Mouse (Mus musculus) lung, embryonic 14.5 days (tissue): ENCODE data around the gene Ric8b. TPM values are rescaled to one million over a fixed set of nuclear protein-coding genes. Genes with fewer than 3 reads are reported as not detected.

Source experiments
- ATAC-seq: fragments of 200-750 bp; cut with Nextera tagmentation; 2 replicates; pipeline ENCODE4 v1.8.0; 2017; ENCODE audit warnings: mild to moderate bottlenecking, moderate TSS enrichment, moderate library complexity; ENCODE audit not compliant: insufficient read depth
- DNase-seq: peaks from one replicate; pipeline ENCODE4 v3.0.0-alpha.2; 2015
- H3K27ac ChIP-seq: fragments of 300-500 bp; sonication (generic); 2 replicates; pipeline ENCODE4 v1.5.1; 2014; ENCODE audit warnings: low read depth, mild to moderate bottlenecking, moderate library complexity
- H3K27me3 ChIP-seq: fragments of 300-500 bp; sonication (generic); 2 replicates; pipeline ENCODE4 v1.6.1; 2014; ENCODE audit warnings: low read length, control low read depth; ENCODE audit not compliant: insufficient read depth
- H3K36me3 ChIP-seq: fragments of 300-500 bp; sonication (generic); 2 replicates; pipeline ENCODE4 v1.6.1; 2014; ENCODE audit warnings: control low read depth; ENCODE audit not compliant: insufficient read depth
- H3K4me1 ChIP-seq: fragments of 300-500 bp; sonication (generic); 2 replicates; pipeline ENCODE4 v1.6.1; 2014; ENCODE audit warnings: antibody characterized with exemption, control low read depth; ENCODE audit not compliant: insufficient read depth
- H3K4me2 ChIP-seq: fragments of 300-500 bp; sonication (generic); 2 replicates; pipeline ENCODE4 v1.6.1; 2014; ENCODE audit warnings: mild to moderate bottlenecking
- H3K4me3 ChIP-seq: fragments of 300-500 bp; sonication (generic); 2 replicates; pipeline ENCODE4 v1.5.1; 2014; ENCODE audit warnings: low read depth, low read length
- H3K9ac ChIP-seq: fragments of 300-500 bp; sonication (generic); 2 replicates; pipeline ENCODE4 v1.6.1; 2014
- H3K9me3 ChIP-seq: fragments of 300-500 bp; sonication (generic); 2 replicates; pipeline ENCODE4 v1.6.1; 2016; ENCODE audit warnings: low read depth, low read length, control low read depth
- CTCF ChIP-seq: IDR thresholded peaks from 2 replicates; pipeline ENCODE4 v1.5.1; 2016; ENCODE audit warnings: antibody characterized with exemption, low read depth
- WGBS: fragments of 180-500 bp; shearing (Covaris S2); extraction: QIAGEN DNeasy Blood & Tissue Kit; methylation state at CpG from one replicate; pipeline ENCODE4 v1.1.7; 2014; 5-methylcytosine and 5-hydroxymethylcytosine counted together
- polyA plus RNA-seq: library from polyadenylated mRNA; unstranded; fragments of >200 nt; fragmentation: Nextera tagmentation; extraction: Ambion mirVana; gene quantifications from 2 replicates; pipeline ENCODE4 v1.2.1, GENCODE M21; 2014

Gene Ric8b
- polyA plus RNA-seq, 1 experiment from 2014 or later = 18.6 TPM

GRCm38 (mm10) chr10:84945692-84946091 is 28.3 kb downstream of the Ric8b start:
- H3K4me1 ChIP-seq = 0 out of 2 replicates have a peak, but pooled peaks cover 8% of the 10 kb centered on the region
- H3K9ac ChIP-seq = no peak overlapping the region
- no peaks in the 10 kb centered on the region for H3K9me3 ChIP-seq
- TF ChIP-seq CTCF = peak; percentile 35; the same call in 1 of the 2 replicates
- no peak overlapping the region for H3K27ac ChIP-seq
- H3K36me3 ChIP-seq = peaks cover 13% of the 10 kb centered on the region
- no peak overlapping the region for H3K4me2 ChIP-seq
- DNase-seq (peak; percentile 11), ATAC-seq (no peak)
- H3K27me3 ChIP-seq = no peaks in the 10 kb centered on the region
- 92% methylated on average over 3 of the region's 3 CpGs for WGBS
- no peak overlapping the region for H3K4me3 ChIP-seq

- ATAC-seq (no peak), DNase-seq (peak; percentile 37)
- H3K36me3 ChIP-seq = peaks cover 20% of the 10 kb centered on the region
- no peak overlapping the region for H3K4me2 ChIP-seq
- no peak overlapping the region for H3K4me3 ChIP-seq
- WGBS = 25% methylated on average over 8 of the region's 8 CpGs
- no peak overlapping the region for H3K9ac ChIP-seq
- peak overlapping the region; percentile 33; the same call in 1 of the 2 replicates for H3K27ac ChIP-seq
- H3K27me3 ChIP-seq = no peaks in the 10 kb centered on the region
- TF ChIP-seq CTCF = no peak
- H3K4me1 ChIP-seq = 0 out of 2 replicates have a peak, but pooled peaks cover 8% of the 10 kb centered on the region
- H3K9me3 ChIP-seq = no peaks in the 10 kb centered on the region
Observed at GRCm38 (mm10) chr10:84948970-84949683, 31.7 kb downstream of the Ric8b start.

- Histone ChIP-seq H3K4me2 (no peak overlapping the region), H3K4me3 (no peak overlapping the region), H3K4me1 (0 out of 2 replicates have a peak, but pooled peaks cover 8% of the 10 kb centered on the region), H3K27me3 (no peaks in the 10 kb centered on the region), H3K36me3 (peaks cover 20% of the 10 kb centered on the region), H3K9me3 (no peaks in the 10 kb centered on the region), H3K27ac (peak overlapping the region; percentile 33; the same call in 1 of the 2 replicates), H3K9ac (no peak overlapping the region)
- no peak for TF ChIP-seq CTCF
- WGBS = 32% methylated on average over 3 of the region's 3 CpGs
- DNase-seq (peak; percentile 74), ATAC-seq (peak; percentile 90)
Observed at GRCm38 (mm10) chr10:84949684-84950010, 32.2 kb downstream of the Ric8b start.

- TF ChIP-seq CTCF = no peak
- H3K36me3 ChIP-seq = peaks cover 20% of the 10 kb centered on the region
- H3K4me1 ChIP-seq = 0 out of 2 replicates have a peak, but pooled peaks cover 8% of the 10 kb centered on the region
- no peak overlapping the region for H3K4me2 ChIP-seq
- no peak overlapping the region for H3K4me3 ChIP-seq
- ATAC-seq = no peak
- H3K9ac ChIP-seq = no peak overlapping the region
- H3K27ac ChIP-seq = no peak overlapping the region
- no peaks in the 10 kb centered on the region for H3K27me3 ChIP-seq
- H3K9me3 ChIP-seq = no peaks in the 10 kb centered on the region
- DNase-seq = no peak
- 74% methylated on average over 4 of the region's 4 CpGs for WGBS
Observed at GRCm38 (mm10) chr10:84950384-84950783, 33.0 kb downstream of the Ric8b start.

GRCm38 (mm10) chr10:84954236-84954635 is 36.8 kb downstream of the Ric8b start:
- Histone ChIP-seq H3K9ac (no peak overlapping the region), H3K9me3 (no peaks in the 10 kb centered on the region), H3K4me2 (no peak overlapping the region), H3K36me3 (peaks cover 11% of the 10 kb centered on the region; the same call in 1 of the 2 replicates), H3K27ac (no peak overlapping the region), H3K4me3 (no peak overlapping the region), H3K27me3 (no peaks in the 10 kb centered on the region), H3K4me1 (0 out of 2 replicates have a peak, but pooled peaks cover 8% of the 10 kb centered on the region)
- TF ChIP-seq CTCF = no peak
- no peak for ATAC-seq
- 90% methylated on average over 10 of the region's 10 CpGs for WGBS
- DNase-seq = no peak

GRCm38 (mm10) chr10:84956173-84956572 is 38.8 kb downstream of the Ric8b start:
- ATAC-seq = no peak
- H3K27ac ChIP-seq = no peak overlapping the region
- no peaks in the 10 kb centered on the region for H3K4me1 ChIP-seq
- H3K4me2 ChIP-seq = no peak overlapping the region
- no peak for DNase-seq
- H3K27me3 ChIP-seq = no peaks in the 10 kb centered on the region
- no peak overlapping the region for H3K4me3 ChIP-seq
- no peaks in the 10 kb centered on the region for H3K9me3 ChIP-seq
- WGBS = 60% methylated on average over 4 of the region's 4 CpGs
- H3K9ac ChIP-seq = no peak overlapping the region
- H3K36me3 ChIP-seq = peaks cover 20% of the 10 kb centered on the region
- no peak for TF ChIP-seq CTCF

- no peak overlapping the region for H3K4me3 ChIP-seq
- ATAC-seq (no peak), DNase-seq (no peak)
- no peaks in the 10 kb centered on the region for H3K27me3 ChIP-seq
- H3K27ac ChIP-seq = no peak overlapping the region
- H3K4me1 ChIP-seq = no peaks in the 10 kb centered on the region
- peaks cover 27% of the 10 kb centered on the region; the same call in 1 of the 2 replicates for H3K36me3 ChIP-seq
- WGBS = 88% methylated on average over 2 of the region's 2 CpGs
- H3K9ac ChIP-seq = no peak overlapping the region
- no peaks in the 10 kb centered on the region for H3K9me3 ChIP-seq
- no peak overlapping the region for H3K4me2 ChIP-seq
- TF ChIP-seq CTCF = no peak
Observed at GRCm38 (mm10) chr10:84958597-84958996, 41.2 kb downstream of the Ric8b start.
